Mouse (Mus musculus) frontal cortex, adult (tissue): ENCODE results near the gene Bhlha15.

Source experiments
- ATAC-seq: cut with Nextera tagmentation; 2 replicates; pipeline ENCODE4 v1.9.2; 2017; ENCODE audit warnings: mild to moderate bottlenecking, moderate library complexity, mixed read lengths; ENCODE audit not compliant: low TSS enrichment

Bhlha15 gene

DNA sequence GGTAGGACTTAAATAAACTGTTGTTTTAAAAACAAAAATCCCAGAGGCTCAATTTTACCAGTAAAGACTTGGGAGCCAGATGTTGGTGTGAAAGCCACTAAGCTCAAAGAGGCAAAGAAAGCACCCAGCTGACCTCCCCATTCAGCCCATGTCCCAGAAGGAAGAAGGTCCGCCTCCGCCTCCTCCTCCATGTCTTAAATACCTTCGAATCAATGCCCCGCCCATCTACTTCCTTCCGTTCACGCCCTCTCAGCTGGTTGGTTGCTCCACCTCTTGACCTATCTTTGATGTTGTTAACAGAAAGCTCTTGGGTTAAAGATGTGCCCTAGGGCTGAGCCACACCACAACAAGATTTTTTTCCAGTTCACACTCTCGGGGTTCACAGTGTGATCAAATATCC is 40.1 kb downstream of the Bhlha15 start:
- ATAC-seq, result no peak

- ATAC-seq, result no peak
These were observed 41.3 kb downstream of the Bhlha15 start for GRCm38 (mm10) chr5:144231410-144231809.

DNA sequence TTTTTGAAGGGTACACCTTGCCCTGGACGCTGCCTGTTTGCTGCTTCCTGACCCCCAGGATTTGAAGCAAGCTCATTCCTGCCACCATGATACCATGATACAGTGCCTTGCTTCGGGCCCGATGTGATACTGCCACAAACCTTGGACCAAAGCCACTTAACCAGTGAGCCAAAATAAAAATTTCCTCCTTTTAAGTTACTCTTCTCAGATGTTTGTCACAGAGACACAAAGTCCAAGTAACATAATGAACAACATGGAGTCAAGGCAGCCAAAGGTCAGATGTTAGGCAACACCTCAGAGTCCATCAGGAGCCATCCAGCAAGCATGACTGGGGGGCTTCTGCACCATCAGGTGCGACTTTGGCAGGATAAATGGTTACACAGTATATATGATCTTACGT is 42.4 kb downstream of the Bhlha15 start:
- no peak for ATAC-seq

DNA sequence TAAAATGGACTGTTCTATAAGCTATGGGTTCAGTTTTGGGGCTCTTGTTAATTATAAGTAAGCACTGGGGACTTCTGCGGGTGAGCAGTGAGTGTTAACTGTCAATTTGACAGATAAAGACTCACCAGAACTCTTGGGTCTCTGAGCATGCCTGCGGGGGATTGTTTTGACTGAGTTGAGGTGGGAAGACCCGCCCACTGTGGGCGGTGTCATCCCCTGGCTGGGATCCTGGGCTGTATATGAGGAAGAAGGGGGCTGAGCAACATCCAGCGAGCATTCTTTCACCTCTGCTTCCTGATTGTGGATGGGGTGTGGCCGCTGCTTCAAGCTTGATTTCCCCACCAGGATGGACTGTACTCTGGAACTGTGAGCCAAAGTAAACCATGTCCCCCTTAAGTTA is 44.1 kb downstream of the Bhlha15 start:
- no peak for ATAC-seq

DNA sequence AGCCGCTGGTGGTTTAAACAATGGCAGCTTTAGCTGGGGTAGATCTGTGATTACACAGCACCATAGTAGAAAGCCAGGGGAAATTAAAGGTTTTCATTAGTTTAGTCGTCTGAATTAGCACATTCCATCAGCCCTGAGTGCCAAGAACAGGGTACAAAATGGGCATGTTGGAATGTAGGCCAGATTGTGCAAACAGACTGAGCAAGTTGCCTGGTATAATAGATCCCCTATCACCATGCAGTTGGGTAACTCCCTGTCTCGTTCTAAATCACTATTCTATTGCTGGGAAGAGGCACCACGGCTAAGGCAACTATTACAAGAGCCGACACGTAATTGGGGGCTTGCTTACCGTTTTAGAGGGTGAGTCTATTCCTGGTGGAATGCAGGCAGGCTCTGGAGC is 44.6 kb downstream of the Bhlha15 start:
- no peak for ATAC-seq

GRCm38 (mm10) chr5:144238969-144239368 is 48.9 kb downstream of the Bhlha15 start:
- no peak for ATAC-seq
